Mouse (Mus musculus) forebrain, postnatal 0 days (tissue): ENCODE data around the gene Cyp2j6. TPM values are rescaled to one million over a fixed set of nuclear protein-coding genes. Genes with fewer than 3 reads are reported as not detected.

Experiments used
- ATAC-seq: fragments of 200-750 bp; cut with Nextera tagmentation; 2 replicates; pipeline ENCODE4 v1.8.0; 2017; ENCODE audit warnings: mild to moderate bottlenecking, moderate library complexity
- DNase-seq: peaks from one replicate; pipeline ENCODE4 v3.0.0-alpha.2; 2015
- H3K27ac ChIP-seq: fragments of 300-500 bp; sonication (generic); 2 replicates; pipeline ENCODE4 v1.5.1; 2014; ENCODE audit warnings: low read depth, mild to moderate bottlenecking, antibody characterized with exemption, low read length, moderate library complexity, mixed read lengths
- H3K27me3 ChIP-seq: fragments of 300-500 bp; sonication (generic); 2 replicates; pipeline ENCODE4 v1.6.1; 2014; ENCODE audit warnings: mild to moderate bottlenecking, low read length, mixed read lengths; ENCODE audit not compliant: insufficient read depth
- H3K36me3 ChIP-seq: fragments of 300-500 bp; sonication (generic); 2 replicates; pipeline ENCODE4 v1.6.1; 2014; ENCODE audit warnings: mild to moderate bottlenecking, moderate library complexity; ENCODE audit not compliant: insufficient read depth
- H3K4me1 ChIP-seq: fragments of 300-500 bp; sonication (generic); 2 replicates; pipeline ENCODE4 v1.6.1; 2014; ENCODE audit warnings: antibody characterized with exemption; ENCODE audit not compliant: insufficient read depth
- H3K4me2 ChIP-seq: fragments of 300-500 bp; sonication (generic); 2 replicates; pipeline ENCODE4 v1.6.1; 2014; ENCODE audit warnings: low read depth, mild to moderate bottlenecking, moderate library complexity
- H3K4me3 ChIP-seq: fragments of 300-500 bp; sonication (generic); 2 replicates; pipeline ENCODE4 v1.5.1; 2014; ENCODE audit warnings: low read depth, low read length, mixed read lengths
- H3K9ac ChIP-seq: fragments of 300-500 bp; sonication (generic); 2 replicates; pipeline ENCODE4 v1.6.1; 2014; ENCODE audit warnings: mild to moderate bottlenecking
- H3K9me3 ChIP-seq: fragments of 300-500 bp; sonication (generic); 2 replicates; pipeline ENCODE4 v1.6.1; 2016; ENCODE audit warnings: low read length
- CTCF ChIP-seq: sonication (generic); IDR thresholded peaks from 2 replicates; pipeline ENCODE4 v1.5.1; 2016; ENCODE audit warnings: antibody characterized with exemption, control low read depth, low read depth
- WGBS: fragments of 180-500 bp; shearing (Covaris S2); extraction: QIAGEN DNeasy Blood & Tissue Kit; methylation state at CpG from one replicate; pipeline ENCODE4 v1.1.7; 2014; 5-methylcytosine and 5-hydroxymethylcytosine counted together
- polyA plus RNA-seq: library from polyadenylated mRNA; unstranded; fragments of >200 nt; fragmentation: Nextera tagmentation; extraction: Ambion mirVana; gene quantifications from 2 replicates; pipeline ENCODE4 v1.2.1, GENCODE M21; 2015
- total RNA-seq: library from RNA; depleted of rRNA; stranded (reverse); fragments of >200 nt; gene quantifications from 2 replicates; pipeline ENCODE4 v1.2.3, GENCODE M21; 2014

Gene Cyp2j6
- total and polyA plus RNA-seq, 2 experiments from 2014 or later, result 7.2 to 9.3 TPM

GRCm38 (mm10) chr4:96567988-96568387, 14.5 kb upstream of the Cyp2j6 start:
- Histone ChIP-seq H3K4me3 (no peak overlapping the region), H3K27me3 (no peaks in the 10 kb centered on the region), H3K9me3 (no peaks in the 10 kb centered on the region), H3K4me2 (no peak overlapping the region), H3K9ac (no peak overlapping the region), H3K27ac (no peak overlapping the region), H3K36me3 (no peaks in the 10 kb centered on the region), H3K4me1 (no peaks in the 10 kb centered on the region)
- DNase-seq (no peak), ATAC-seq (no peak)
- no peak for TF ChIP-seq CTCF
- 73% methylated on average over 1 of the region's 1 CpGs for WGBS

- Histone ChIP-seq H3K36me3 (no peaks in the 10 kb centered on the region), H3K27me3 (no peaks in the 10 kb centered on the region), H3K4me1 (no peaks in the 10 kb centered on the region), H3K9ac (no peak overlapping the region), H3K9me3 (no peaks in the 10 kb centered on the region), H3K4me3 (no peak overlapping the region), H3K4me2 (no peak overlapping the region), H3K27ac (no peak overlapping the region)
- no peak for TF ChIP-seq CTCF
- DNase-seq, result no peak
- no peak for ATAC-seq
These were observed 12.3 kb upstream of the Cyp2j6 start for GRCm38 (mm10) chr4:96565808-96566207.

- Histone ChIP-seq H3K9ac (no peak overlapping the region), H3K4me3 (no peak overlapping the region), H3K27me3 (no peaks in the 10 kb centered on the region), H3K4me2 (no peak overlapping the region), H3K27ac (no peak overlapping the region), H3K36me3 (no peaks in the 10 kb centered on the region), H3K9me3 (no peaks in the 10 kb centered on the region), H3K4me1 (no peaks in the 10 kb centered on the region)
- ATAC-seq (no peak), DNase-seq (no peak)
- no peak for TF ChIP-seq CTCF
- 76% methylated on average over 1 of the region's 1 CpGs for WGBS
These were observed 7.0 kb upstream of the Cyp2j6 start for GRCm38 (mm10) chr4:96560464-96560863.

- WGBS, result 70% methylated on average over 1 of the region's 1 CpGs
- no peak overlapping the region for H3K9ac ChIP-seq
- no peak for TF ChIP-seq CTCF
- H3K4me2 ChIP-seq, result no peak overlapping the region
- H3K27me3 ChIP-seq, result no peaks in the 10 kb centered on the region
- no peaks in the 10 kb centered on the region for H3K9me3 ChIP-seq
- no peak overlapping the region for H3K4me3 ChIP-seq
- H3K36me3 ChIP-seq, result no peaks in the 10 kb centered on the region
- DNase-seq, result no peak
- H3K27ac ChIP-seq, result no peak overlapping the region
- peak; percentile 74; the same call in 1 of the 2 replicates for ATAC-seq
- no peaks in the 10 kb centered on the region for H3K4me1 ChIP-seq
These were observed 6.3 kb upstream of the Cyp2j6 start for GRCm38 (mm10) chr4:96559781-96560180.

- no peak overlapping the region for H3K27ac ChIP-seq
- TF ChIP-seq CTCF, result no peak
- 0 out of 2 replicates have a peak, but pooled peaks cover 4% of the 10 kb centered on the region for H3K4me1 ChIP-seq
- H3K9me3 ChIP-seq, result no peaks in the 10 kb centered on the region
- 88% methylated on average over 3 of the region's 3 CpGs for WGBS
- no peak overlapping the region for H3K4me3 ChIP-seq
- no peaks in the 10 kb centered on the region for H3K36me3 ChIP-seq
- no peaks in the 10 kb centered on the region for H3K27me3 ChIP-seq
- no peak for ATAC-seq
- DNase-seq, result no peak
- no peak overlapping the region for H3K9ac ChIP-seq
- H3K4me2 ChIP-seq, result peak overlapping the region; percentile 4; the same call in 1 of the 2 replicates
These were observed 1.8 kb downstream of the Cyp2j6 start for GRCm38 (mm10) chr4:96551619-96552018.

- Histone ChIP-seq H3K36me3 (no peaks in the 10 kb centered on the region), H3K9ac (no peak overlapping the region), H3K27me3 (no peaks in the 10 kb centered on the region), H3K27ac (no peak overlapping the region), H3K4me3 (no peak overlapping the region), H3K4me2 (no peak overlapping the region), H3K4me1 (no peaks in the 10 kb centered on the region), H3K9me3 (no peaks in the 10 kb centered on the region)
- DNase-seq (no peak), ATAC-seq (peak; percentile 45)
- no peak for TF ChIP-seq CTCF
- WGBS, result 42% methylated on average over 1 of the region's 1 CpGs
These were observed 7.5 kb downstream of the Cyp2j6 start for GRCm38 (mm10) chr4:96545976-96546375.

- WGBS, result 18% methylated on average over 1 of the region's 1 CpGs
- Histone ChIP-seq H3K9me3 (no peaks in the 10 kb centered on the region), H3K27me3 (no peaks in the 10 kb centered on the region), H3K4me1 (no peaks in the 10 kb centered on the region), H3K4me3 (no peak overlapping the region), H3K9ac (no peak overlapping the region), H3K27ac (no peak overlapping the region), H3K36me3 (no peaks in the 10 kb centered on the region; the same call in 1 of the 2 replicates), H3K4me2 (no peak overlapping the region)
- DNase-seq (no peak), ATAC-seq (peak; percentile 43; the same call in 1 of the 2 replicates)
- peak; percentile 36 for TF ChIP-seq CTCF
These were observed 27.7 kb downstream of the Cyp2j6 start for GRCm38 (mm10) chr4:96525772-96526171.

- WGBS, result 94% methylated on average over 2 of the region's 2 CpGs
- H3K9ac ChIP-seq, result no peak overlapping the region
- TF ChIP-seq CTCF, result no peak
These were observed 31.2 kb downstream of the Cyp2j6 start for GRCm38 (mm10) chr4:96522256-96522655.

More at GRCm38 (mm10) chr4:96522256-96522655, 31.2 kb downstream of the Cyp2j6 start:
- Histone ChIP-seq H3K9me3 (no peaks in the 10 kb centered on the region), H3K36me3 (no peaks in the 10 kb centered on the region; the same call in 1 of the 2 replicates), H3K4me2 (no peak overlapping the region), H3K4me3 (no peak overlapping the region), H3K27ac (no peak overlapping the region), H3K27me3 (no peaks in the 10 kb centered on the region), H3K4me1 (no peaks in the 10 kb centered on the region)
- ATAC-seq (no peak), DNase-seq (no peak)
